Mouse (Mus musculus) erythroid progenitor cell, adult 5-6 weeks (primary cell): Measurements from ENCODE around the gene Bak1. TPM values are rescaled to one million over a fixed set of nuclear protein-coding genes. Genes with fewer than 3 reads are reported as not detected.

ENCODE experiments used
- ATAC-seq: replicated peaks from 2 replicates; pipeline ENCODE4 v1.8.0; 2016; ENCODE audit warnings: moderate number of reproducible peaks, mild to moderate bottlenecking, moderate TSS enrichment, inconsistent platforms; ENCODE audit not compliant: poor library complexity, low FRiP score, severe bottlenecking
- total RNA-seq, 2 experiments: library from RNA; stranded (forward) in 1 of 2; stranded (reverse) in 1 of 2; fragments of 150-400 nt in 1 of 2; fragments of 186-747, 209-891 nt in 1 of 2; gene quantifications; 2 replicates each; pipeline versions ENCODE4 v1.2.3 to v1.2.4; 2015 to 2017; ENCODE audit warnings: low replicate concordance in 2 of 2

Gene Bak1
- total RNA-seq (2015; ENCODE audit: low replicate concordance), result 32.7 and 36.0 TPM in 2 replicates
- 11.4 and 12.5 TPM in 2 replicates for total RNA-seq (2017; ENCODE audit: low replicate concordance)

DNA sequence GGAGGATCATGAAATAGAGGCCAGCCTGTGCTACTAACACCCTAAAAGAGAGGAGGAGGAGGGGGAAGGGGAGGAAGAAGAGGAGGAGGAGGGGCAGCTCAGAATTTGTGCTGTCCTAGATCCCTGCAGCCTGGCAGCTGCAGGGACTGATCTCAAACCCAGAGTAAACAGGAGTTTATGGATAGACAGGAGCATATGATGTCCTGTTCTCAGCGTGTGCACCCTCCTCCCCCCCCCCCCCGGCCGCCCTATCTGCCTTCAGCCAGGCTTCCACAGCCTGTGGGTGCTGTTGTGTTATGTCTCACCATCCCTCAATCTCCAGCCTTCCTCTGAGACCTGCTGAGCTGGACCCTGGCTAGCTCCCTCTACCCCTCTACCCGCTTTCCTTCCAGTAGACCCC lies at the start of gene Bak1:
TSS of gene Bak1 (minus strand) at position 101 of the 400 bp plus-strand sequence.
- peak; percentile 7; the same call in 1 of the 2 replicates for ATAC-seq

- no peak for ATAC-seq
These were observed 49.7 kb upstream of the Bak1 start for GRCm38 (mm10) chr17:27078499-27078898.

GRCm38 (mm10) chr17:27077920-27078319 lies 49.1 kb upstream of the Bak1 start:
- ATAC-seq, result no peak

DNA sequence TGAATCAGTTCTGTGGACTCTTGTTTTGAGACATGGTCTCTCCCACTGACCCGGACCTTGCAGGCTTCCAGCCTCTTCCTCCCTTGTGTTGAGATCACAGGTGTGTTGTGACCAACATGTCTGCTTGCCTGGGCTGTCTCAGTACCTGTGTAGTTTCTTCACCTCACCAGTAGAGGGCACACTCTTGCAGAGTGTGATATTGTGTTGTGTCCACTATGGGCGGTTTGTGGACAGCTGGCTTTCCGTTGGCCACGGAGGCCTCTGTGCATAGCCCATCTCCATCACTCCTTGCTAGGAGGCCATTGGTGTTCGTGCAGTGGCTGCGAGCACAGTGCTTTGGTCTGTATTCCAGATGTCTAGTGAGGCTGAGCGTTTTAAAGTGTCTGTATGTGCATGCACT lies 48.3 kb upstream of the Bak1 start:
- 0 out of 2 replicates have a peak, but pooled peaks have one; percentile 44 for ATAC-seq

DNA sequence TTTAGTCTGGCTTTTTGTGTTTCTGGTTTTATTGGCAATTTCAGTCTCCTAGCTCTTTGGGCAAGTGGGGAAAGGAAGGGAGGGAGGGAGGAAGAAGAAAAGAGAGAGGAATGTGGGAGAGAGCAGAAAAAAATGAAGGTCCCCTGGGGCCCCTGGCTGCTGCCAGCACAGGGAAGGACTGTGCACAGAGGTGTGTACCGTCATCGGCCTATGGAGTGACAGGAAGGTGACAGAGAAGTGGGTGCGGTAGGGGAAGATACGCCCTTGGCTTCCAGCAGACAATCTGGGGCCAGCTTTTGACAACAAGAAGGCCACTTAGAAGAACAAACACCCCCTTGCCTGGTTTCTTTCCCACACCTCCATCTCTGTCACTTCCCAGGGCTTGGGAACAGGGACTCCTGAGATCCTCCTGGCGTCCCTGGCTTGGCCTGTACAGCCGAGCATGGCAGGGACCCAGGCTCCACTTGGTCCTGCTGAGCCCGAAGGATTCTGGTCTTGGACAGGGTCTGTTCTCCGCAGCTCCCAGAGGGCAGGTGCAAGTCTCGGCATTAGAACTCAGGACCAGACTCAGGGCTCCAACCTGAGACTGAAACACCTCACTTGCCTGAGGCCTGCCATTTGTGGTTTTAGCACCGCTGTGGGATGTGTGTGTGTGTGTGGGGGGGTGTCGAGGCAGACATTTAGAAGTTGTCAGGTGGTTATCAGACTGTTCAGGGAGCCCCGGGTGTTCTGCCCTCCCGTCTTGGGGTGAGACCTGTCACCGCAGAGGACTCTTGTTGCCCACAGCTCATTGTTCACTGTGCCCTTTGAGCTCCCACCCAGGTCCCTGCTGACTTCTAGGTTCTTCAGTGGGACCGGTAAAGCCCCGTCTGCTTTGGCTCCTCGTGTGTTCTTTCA lies 46.3 kb upstream of the Bak1 start:
- ATAC-seq, result no peak

GRCm38 (mm10) chr17:27074236-27074635 lies 45.4 kb upstream of the Bak1 start:
- ATAC-seq, result no peak

GRCm38 (mm10) chr17:27073778-27074177 lies 45.0 kb upstream of the Bak1 start:
- ATAC-seq, result no peak

GRCm38 (mm10) chr17:27073126-27073525 lies 44.3 kb upstream of the Bak1 start:
- no peak for ATAC-seq

- ATAC-seq, result no peak
These were observed 43.6 kb upstream of the Bak1 start for GRCm38 (mm10) chr17:27072363-27072762.

- ATAC-seq, result no peak; the same call in 1 of the 2 replicates
These were observed 42.8 kb upstream of the Bak1 start for GRCm38 (mm10) chr17:27071630-27072029.

GRCm38 (mm10) chr17:27070913-27071312 lies 42.1 kb upstream of the Bak1 start:
- no peak for ATAC-seq

- ATAC-seq, result no peak
These were observed 40.3 kb upstream of the Bak1 start for GRCm38 (mm10) chr17:27069071-27069470.

DNA sequence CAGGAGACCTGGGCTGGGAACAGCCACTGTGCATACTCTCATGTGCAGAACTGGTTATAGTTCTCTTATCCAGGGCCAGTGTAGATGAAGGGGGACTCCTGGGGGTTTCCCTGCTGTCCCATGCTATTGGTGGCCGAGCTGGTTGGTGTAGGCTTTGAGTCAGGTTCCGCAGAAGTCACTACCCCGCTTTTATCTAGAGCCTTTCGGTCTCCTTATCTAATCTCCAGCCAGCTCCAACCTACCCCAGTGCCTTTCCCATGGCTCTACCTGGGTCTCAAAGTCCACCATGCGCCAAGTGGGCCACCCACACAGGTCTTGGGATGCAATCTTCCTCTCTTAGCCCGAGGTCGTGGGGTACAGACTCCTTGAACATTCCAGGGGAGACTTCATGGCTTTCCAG lies 37.3 kb upstream of the Bak1 start:
- ATAC-seq, result no peak

DNA sequence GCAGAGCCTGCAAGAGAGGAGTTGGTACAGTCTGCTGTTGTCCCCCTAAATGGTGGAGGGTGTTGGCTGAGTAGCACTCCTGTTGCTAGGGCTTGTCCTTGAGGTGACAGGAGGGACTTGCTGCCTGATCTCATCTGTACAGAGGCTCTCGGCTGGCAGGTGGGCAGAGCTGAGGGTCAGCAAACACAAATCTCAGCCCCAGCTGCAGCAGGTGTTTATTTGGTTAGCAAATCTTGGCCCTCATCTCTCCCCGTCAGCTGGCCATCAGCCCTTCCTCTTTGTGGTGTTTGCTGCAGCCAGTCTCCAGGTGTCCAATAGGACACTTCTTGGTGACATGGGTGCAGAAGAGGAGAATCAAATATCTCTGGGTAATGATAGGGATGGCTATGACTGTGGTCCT lies 35.4 kb upstream of the Bak1 start:
- ATAC-seq, result no peak

DNA sequence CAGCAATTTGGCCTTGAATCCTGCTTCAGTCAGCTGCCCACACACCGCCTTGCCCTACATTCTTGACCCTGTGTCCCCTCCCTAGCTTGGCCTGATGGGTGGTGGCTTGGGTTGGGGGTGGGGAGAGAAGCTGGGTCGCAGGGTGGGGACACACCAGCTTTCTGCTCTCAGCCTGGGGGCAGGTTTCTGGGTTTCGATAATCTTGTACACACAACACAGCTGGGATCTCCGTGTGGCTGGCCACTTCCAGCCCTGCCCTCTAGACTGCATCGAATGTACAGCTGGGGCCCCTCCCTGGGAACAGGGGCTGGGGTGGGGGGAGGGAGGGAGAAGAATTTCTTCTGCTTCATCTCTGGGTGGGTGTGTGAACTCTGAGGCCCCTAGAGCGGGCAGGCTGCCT lies 34.9 kb upstream of the Bak1 start:
- ATAC-seq, result no peak

DNA sequence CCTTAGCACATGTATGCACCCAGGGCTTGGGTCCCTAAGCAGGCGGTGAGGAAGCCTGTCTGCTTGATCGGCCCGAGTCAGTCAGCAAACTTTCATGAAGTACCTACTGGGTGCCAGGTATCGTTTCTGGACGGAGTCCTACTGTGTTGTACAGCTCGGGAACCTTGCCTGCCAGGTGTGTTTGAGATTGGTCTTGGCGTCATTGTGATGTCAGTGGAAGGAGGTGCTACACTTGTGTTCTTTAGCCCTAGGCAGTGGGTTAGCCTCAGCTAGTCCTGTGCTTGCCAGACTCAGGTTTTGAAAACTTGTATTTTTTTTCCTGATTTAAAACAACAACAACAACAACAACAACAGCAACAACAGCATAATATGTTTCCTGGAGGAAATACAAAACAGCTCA lies 33.9 kb upstream of the Bak1 start:
- no peak for ATAC-seq

GRCm38 (mm10) chr17:27061727-27062126 lies 32.9 kb upstream of the Bak1 start:
- no peak for ATAC-seq

DNA sequence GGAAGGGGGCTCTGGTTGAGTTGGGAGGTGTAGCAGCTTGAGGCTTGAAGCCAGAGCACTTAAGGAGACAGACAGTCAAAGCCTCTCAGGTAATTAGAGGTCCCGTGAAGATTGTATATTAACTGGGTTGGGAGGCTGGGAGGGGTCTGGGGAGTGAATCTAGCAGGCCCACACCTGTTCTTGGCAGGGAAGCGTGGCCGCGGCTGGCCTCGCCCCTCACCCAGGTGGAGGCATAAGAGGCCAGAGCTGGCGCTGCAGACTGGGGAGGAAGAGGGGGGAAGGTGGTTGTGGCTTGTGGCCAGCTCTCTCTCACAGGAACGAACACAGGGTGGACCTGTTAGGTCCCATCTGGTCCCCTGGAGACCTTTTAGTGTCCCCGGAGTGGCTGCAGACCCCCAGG lies 31.9 kb upstream of the Bak1 start:
- no peak for ATAC-seq

- no peak for ATAC-seq
These were observed 28.8 kb upstream of the Bak1 start for GRCm38 (mm10) chr17:27057517-27058055.

DNA sequence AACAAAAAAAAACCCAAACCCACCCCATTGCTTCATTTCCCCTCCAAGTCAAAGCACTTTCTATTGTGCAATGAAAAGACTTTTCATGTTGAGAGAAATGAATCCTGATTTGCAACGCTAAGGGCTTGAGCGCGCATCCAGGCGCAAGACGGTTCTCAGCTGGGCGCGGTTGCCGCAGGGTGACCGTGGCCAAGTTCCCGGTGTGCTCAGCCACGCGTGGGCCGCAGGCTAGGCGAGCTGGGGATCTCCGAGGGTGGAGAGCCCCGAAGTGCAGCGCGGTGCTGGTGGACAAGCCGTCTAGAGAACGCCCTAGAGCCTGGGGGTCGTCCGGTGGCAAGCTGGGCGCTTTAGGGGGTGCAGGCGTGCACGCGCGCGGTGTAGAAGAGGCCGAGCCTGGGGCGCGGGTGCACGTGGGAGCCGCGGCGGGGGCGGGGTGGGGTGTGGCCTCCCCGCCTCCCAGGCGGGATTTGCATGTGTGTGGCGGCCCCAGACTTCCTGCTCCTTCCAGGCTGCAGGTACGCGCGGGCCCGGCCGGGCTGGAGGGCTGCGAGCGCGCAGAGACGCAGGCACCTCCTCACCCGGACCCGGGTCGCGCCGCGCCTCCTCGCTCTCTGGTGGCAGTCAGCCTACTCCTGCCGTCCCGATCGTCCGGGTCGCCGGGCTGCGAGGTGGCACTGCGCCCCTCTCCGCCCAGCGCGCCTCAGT lies 28.2 kb upstream of the Bak1 start, which contains the start of gene Itpr3:
TSS of gene Itpr3 (plus strand) at position 493 of the 705 bp plus-strand sequence.
- no peak for ATAC-seq

GRCm38 (mm10) chr17:27056170-27056569 lies 27.4 kb upstream of the Bak1 start:
- no peak for ATAC-seq
